11 mouse cellular contexts compared by ENCODE assay signal in the genomic region with DNA sequence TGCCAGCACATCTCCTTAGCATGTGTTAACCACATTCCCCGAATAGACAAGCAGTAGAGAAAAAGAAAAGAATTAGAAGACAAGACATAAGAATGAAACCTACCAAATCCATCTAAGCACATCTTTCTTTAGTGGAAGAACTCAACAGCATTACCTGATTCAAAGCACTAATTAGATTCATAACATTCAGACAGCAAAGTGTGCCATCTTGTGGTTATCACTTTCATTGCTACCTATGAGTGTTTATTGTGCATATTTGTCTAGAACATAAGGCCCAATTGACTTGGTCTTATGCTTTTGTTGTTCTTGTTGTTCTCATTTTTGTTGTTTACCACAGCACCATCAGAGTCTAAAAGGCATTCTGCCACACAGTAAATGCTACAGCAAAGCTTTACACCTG. TPM values are rescaled to one million over a fixed set of nuclear protein-coding genes. Genes with fewer than 3 reads are reported as not detected.
DNase-seq lines count a peak whose midpoint lies in the region; ATAC-seq and TF ChIP-seq lines count a peak whose summit lies in the region.
"Had no signal": no experiment of that assay in that cellular context is flagged by ENCODE, and none has a peak within 500 bp of the region (broad histone marks: within the 10 kb centered on the region; RNA-seq: fewer than 3 reads in every experiment).

No protein-coding gene starts in this region.

- H3K4me1 ChIP-seq in lung, embryonic 14.5 days (ENCODE audit: insufficient read depth), result no peaks in the 10 kb centered on the region
- no peaks in the 10 kb centered on the region for H3K4me1 ChIP-seq in thymus, adult 2 months (replicated peaks; ENCODE audit: control insufficient read depth, insufficient read depth, low read length)
- H3K4me1 ChIP-seq: embryonic facial prominence, embryonic 15.5 days; hindbrain, embryonic 15.5 days had no signal

- H3K27me3 ChIP-seq in lung, embryonic 14.5 days (ENCODE audit: insufficient read depth, low read length), result no peaks in the 10 kb centered on the region
- H3K27me3 ChIP-seq in splenic B cell, adult 2 months (ENCODE audit: control insufficient read depth, insufficient read depth, low read length, poor library complexity, severe bottlenecking), result no peaks in the 10 kb centered on the region
- no peaks in the 10 kb centered on the region for H3K27me3 ChIP-seq in thymus, adult 2 months (ENCODE audit: control insufficient read depth, insufficient read depth, low read length)
- H3K27me3 ChIP-seq: embryonic facial prominence, embryonic 15.5 days; hindbrain, embryonic 15.5 days had no signal

- no peak for DNase-seq in frontal cortex, postnatal 10 days (ENCODE audit: low spot score in 2 of 2)
- peak; percentile 53 for DNase-seq in lung, embryonic 14.5 days
- no peak for DNase-seq in lung, postnatal 14 days
- peak; percentile 4 for DNase-seq in c-Kit-positive CD71-negative TER-119-negative erythroid progenitor cells, embryonic 14.5 days (ENCODE audit: low read depth)
- peak; percentile 60 for DNase-seq in splenic B cell, adult 2 months (ENCODE audit: low read depth, low spot score)
- no peak for DNase-seq in thymus, adult 2 months
- DNase-seq in cerebellum, adult 9-10 months, result no peak
- DNase-seq: heart, adult 11 months had no signal

- H3K4me2 ChIP-seq in lung, embryonic 14.5 days, result no peak overlapping the region
- H3K4me2 ChIP-seq: embryonic facial prominence, embryonic 15.5 days; hindbrain, embryonic 15.5 days had no signal

- no peak for TF ChIP-seq POLR2A in thymus, adult 2 months (IDR thresholded peaks at IDR 0.05; ENCODE audit: control insufficient read depth, extremely low read depth, insufficient read depth, low read length, poor library complexity)

- no peak overlapping the region for H3K27ac ChIP-seq in lung, embryonic 14.5 days (ENCODE audit: low read depth)
- no peak overlapping the region for H3K27ac ChIP-seq in thymus, adult 2 months (ENCODE audit: control insufficient read depth, insufficient read depth, low read length)
- H3K27ac ChIP-seq: embryonic facial prominence, embryonic 15.5 days; hindbrain, embryonic 15.5 days had no signal

- peak; percentile 45 for TF ChIP-seq CTCF in lung, embryonic 14.5 days (IDR thresholded peaks at IDR 0.05; ENCODE audit: low read depth)
- TF ChIP-seq CTCF in thymus, adult 2 months (IDR thresholded peaks at IDR 0.05; ENCODE audit: borderline replicate concordance, control insufficient read depth, extremely low read depth, insufficient read depth, low read length, poor library complexity), result no peak

- 61% methylated on average over 1 of the region's 1 CpGs for WGBS in lung, embryonic 14.5 days
- WGBS in thymus, adult 2 months, result 87% methylated on average over 1 of the region's 1 CpGs

- no peaks in the 10 kb centered on the region for H3K36me3 ChIP-seq in lung, embryonic 14.5 days (ENCODE audit: insufficient read depth)
- H3K36me3 ChIP-seq in splenic B cell, adult 2 months (ENCODE audit: control insufficient read depth, insufficient read depth, low read length, poor library complexity, severe bottlenecking), result no peaks in the 10 kb centered on the region
- H3K36me3 ChIP-seq in thymus, adult 2 months (ENCODE audit: control insufficient read depth, insufficient read depth, low read length), result no peaks in the 10 kb centered on the region
- H3K36me3 ChIP-seq: embryonic facial prominence, embryonic 15.5 days; hindbrain, embryonic 15.5 days had no signal

- peak; percentile 93 for ATAC-seq in frontal cortex, adult (ENCODE audit: low TSS enrichment)
- no peak for ATAC-seq in lung, embryonic 14.5 days (ENCODE audit: insufficient read depth)

- no peak overlapping the region for H3K9ac ChIP-seq in lung, embryonic 14.5 days
- H3K9ac ChIP-seq: embryonic facial prominence, embryonic 15.5 days; hindbrain, embryonic 15.5 days had no signal

- no peak overlapping the region for H3K4me3 ChIP-seq in lung, embryonic 14.5 days (ENCODE audit: low read depth, low read length)
- no peak overlapping the region for H3K4me3 ChIP-seq in thymus, adult 2 months (ENCODE audit: control insufficient read depth, insufficient read depth, low read length)
- H3K4me3 ChIP-seq: embryonic facial prominence, embryonic 15.5 days; hindbrain, embryonic 15.5 days had no signal

- H3K9me3 ChIP-seq in lung, embryonic 14.5 days (ENCODE audit: low read depth, low read length), result no peaks in the 10 kb centered on the region
- H3K9me3 ChIP-seq: embryonic facial prominence, embryonic 15.5 days; hindbrain, embryonic 15.5 days had no signal

RNA-seq across cellular contexts. Expression of a gene that starts 26.2 kb away (rescaled TPM):
- polyA plus RNA-seq in lung, embryonic 14.5 days (2014; fragmentation: Nextera tagmentation; extraction: Ambion mirVana), result 17.6 and 17.8 TPM in 2 replicates
- polyA plus RNA-seq in thymus, adult 2 months (2012; rRNA removed), result 3.1 and 3.4 TPM in 2 replicates

RNA-seq across cellular contexts. Expression of a gene that starts 54.2 kb away (rescaled TPM):
- polyA plus RNA-seq in lung, embryonic 14.5 days (2014; fragmentation: Nextera tagmentation; extraction: Ambion mirVana), result 1.8 and 2.8 TPM in 2 replicates
- polyA plus RNA-seq in thymus, adult 2 months (2012; rRNA removed), result 18.9 and 22.2 TPM in 2 replicates

Comparison
In these comparisons a context has a peak if more than half of its experiments do, and no peak if none do; other contexts are left out.
1. DNase-seq: peak in lung, embryonic 14.5 days (single experiment), c-Kit-positive CD71-negative TER-119-negative erythroid progenitor cells, embryonic 14.5 days (single experiment) and splenic B cell, adult 2 months (single experiment); none in frontal cortex, postnatal 10 days (0 of 2), lung, postnatal 14 days (single experiment), thymus, adult 2 months (single experiment) and cerebellum, adult 9-10 months (single experiment).